Mouse (Mus musculus): ENCODE measurements around the gene Arhgef2. TPM values are rescaled to one million over a fixed set of nuclear protein-coding genes. Genes with fewer than 3 reads are reported as not detected.
"Not testable (repeated sequence)": the region's sequence is repeated elsewhere in the genome, so short reads cannot be mapped to it uniquely, and the experiment has no call there.

The Arhgef2 gene
- 91.6 and 99.4 TPM in 2 replicates for polyA plus RNA-seq (2015; fragmentation: Nextera tagmentation; extraction: Ambion mirVana)

DNA sequence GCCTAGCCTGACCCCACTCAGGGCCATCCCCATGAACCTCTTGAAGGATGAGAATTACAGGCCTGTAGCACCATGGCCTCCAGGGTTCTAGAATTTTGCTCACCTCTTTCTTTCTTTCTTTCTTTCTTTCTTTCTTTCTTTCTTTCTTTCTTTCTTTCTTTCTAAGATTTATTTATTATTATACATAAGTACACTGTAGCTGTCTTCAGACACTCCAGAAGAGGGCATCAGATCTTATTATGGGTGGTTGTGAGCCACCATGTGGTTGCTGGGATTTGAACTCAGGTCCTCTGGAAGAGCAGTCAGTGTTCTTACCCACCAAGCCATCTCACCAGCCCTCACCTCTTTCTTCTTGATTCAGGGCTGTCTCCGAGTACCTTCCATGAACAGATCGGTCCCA is at the start of gene Arhgef2:
TSS of gene Arhgef2 (plus strand) at position 301 of the 400 bp plus-strand sequence.
- 0 out of 2 replicates have a peak within 1 kb of the TSS, but pooled peaks have one; percentile 8 for H3K9ac ChIP-seq
- not testable (repeated sequence) for H3K4me1 ChIP-seq; H3K27me3 ChIP-seq; H3K9me3 ChIP-seq; H3K4me2 ChIP-seq; H3K4me3 ChIP-seq; H3K36me3 ChIP-seq; H3K27ac ChIP-seq; ATAC-seq (ENCODE audit: insufficient number of reproducible peaks, insufficient read depth, low FRiP score, low TSS enrichment, low read depth)
- WGBS = 91% methylated on average over 2 of the region's 2 CpGs

- H3K27me3 ChIP-seq = no peaks in the 10 kb centered on the region
- H3K27ac ChIP-seq = no peak overlapping the region
- no peaks in the 10 kb centered on the region for H3K9me3 ChIP-seq
- no peak overlapping the region for H3K4me3 ChIP-seq
- H3K36me3 ChIP-seq = peaks cover 62% of the 10 kb centered on the region
- H3K9ac ChIP-seq = no peak overlapping the region
- 95% methylated on average over 8 of the region's 8 CpGs for whole genome bisulfite sequencing
- H3K4me1 ChIP-seq = peaks cover 22% of the 10 kb centered on the region
- H3K4me2 ChIP-seq = no peak overlapping the region
- ATAC-seq (ENCODE audit: insufficient number of reproducible peaks, insufficient read depth, low FRiP score, low TSS enrichment, low read depth) = no peak
Observed at GRCm38 (mm10) chr3:88556616-88557015, 49.1 kb upstream of the Arhgef2 start.

GRCm38 (mm10) chr3:88559596-88559995 is 46.2 kb upstream of the Arhgef2 start:
- no peaks in the 10 kb centered on the region for H3K9me3 ChIP-seq
- H3K27ac ChIP-seq = no peak overlapping the region
- H3K4me2 ChIP-seq = no peak overlapping the region
- H3K9ac ChIP-seq = no peak overlapping the region
- H3K36me3 ChIP-seq = peaks cover 92% of the 10 kb centered on the region
- H3K4me1 ChIP-seq = peaks cover 12% of the 10 kb centered on the region
- no peak overlapping the region for H3K4me3 ChIP-seq
- H3K27me3 ChIP-seq = no peaks in the 10 kb centered on the region
- WGBS = 93% methylated on average over 9 of the region's 9 CpGs
- no peak for ATAC-seq (ENCODE audit: insufficient number of reproducible peaks, insufficient read depth, low FRiP score, low TSS enrichment, low read depth)

- no peaks in the 10 kb centered on the region for H3K27me3 ChIP-seq
- ATAC-seq (ENCODE audit: insufficient number of reproducible peaks, insufficient read depth, low FRiP score, low TSS enrichment, low read depth) = no peak
- WGBS = 77% methylated on average over 4 of the region's 4 CpGs
- H3K4me3 ChIP-seq = no peak overlapping the region
- H3K9ac ChIP-seq = no peak overlapping the region
- no peak overlapping the region for H3K4me2 ChIP-seq
- H3K4me1 ChIP-seq = no peaks in the 10 kb centered on the region
- H3K36me3 ChIP-seq = peaks cover 98% of the 10 kb centered on the region
- no peak overlapping the region for H3K27ac ChIP-seq
- H3K9me3 ChIP-seq = no peaks in the 10 kb centered on the region
Observed at GRCm38 (mm10) chr3:88561989-88562388, 43.8 kb upstream of the Arhgef2 start.

GRCm38 (mm10) chr3:88563442-88563841 is 42.3 kb upstream of the Arhgef2 start:
- Histone ChIP-seq H3K9ac (no peak overlapping the region), H3K9me3 (no peaks in the 10 kb centered on the region), H3K4me1 (no peaks in the 10 kb centered on the region), H3K4me2 (no peak overlapping the region), H3K27me3 (no peaks in the 10 kb centered on the region), H3K36me3 (peaks cover 100% of the 10 kb centered on the region), H3K4me3 (no peak overlapping the region), H3K27ac (no peak overlapping the region)
- ATAC-seq (ENCODE audit: insufficient number of reproducible peaks, insufficient read depth, low FRiP score, low TSS enrichment, low read depth) = no peak
- 72% methylated on average over 4 of the region's 4 CpGs for whole genome bisulfite sequencing

GRCm38 (mm10) chr3:88563966-88564365 is 41.8 kb upstream of the Arhgef2 start:
- no peaks in the 10 kb centered on the region for H3K27me3 ChIP-seq
- no peak overlapping the region for H3K27ac ChIP-seq
- H3K4me1 ChIP-seq = no peaks in the 10 kb centered on the region
- no peaks in the 10 kb centered on the region for H3K9me3 ChIP-seq
- H3K4me2 ChIP-seq = no peak overlapping the region
- H3K9ac ChIP-seq = no peak overlapping the region
- WGBS = 88% methylated on average over 7 of the region's 7 CpGs
- H3K4me3 ChIP-seq = no peak overlapping the region
- ATAC-seq (ENCODE audit: insufficient number of reproducible peaks, insufficient read depth, low FRiP score, low TSS enrichment, low read depth) = no peak
- H3K36me3 ChIP-seq = peaks cover 100% of the 10 kb centered on the region

- WGBS = 96% methylated on average over 3 of the region's 3 CpGs
Observed at GRCm38 (mm10) chr3:88566116-88566515, 39.6 kb upstream of the Arhgef2 start.

DNA sequence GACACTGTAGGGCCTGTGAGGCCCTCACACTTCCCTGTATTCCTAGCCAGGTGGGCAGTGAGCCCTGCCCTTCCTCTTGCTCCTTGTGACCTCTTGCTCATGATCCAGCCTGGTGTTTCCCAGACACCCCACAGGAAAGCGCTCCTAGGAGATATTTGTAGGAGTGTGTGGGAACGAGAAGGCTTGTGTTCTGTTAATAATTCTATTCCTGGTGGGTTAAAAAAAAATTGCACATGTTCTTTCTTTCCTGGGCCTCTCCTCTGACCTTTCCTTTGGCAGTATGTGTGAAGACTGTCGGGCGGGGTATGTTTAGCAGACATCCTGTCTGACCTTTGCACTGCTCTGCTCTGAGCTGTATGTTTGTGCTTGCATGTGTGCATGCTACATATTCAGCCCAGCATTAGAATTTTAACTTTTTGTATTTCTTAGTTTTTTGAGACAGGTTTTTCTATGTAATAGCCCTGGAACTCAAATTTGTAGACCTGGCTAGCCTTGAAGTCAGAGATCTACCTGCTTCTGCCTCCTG is 39.2 kb upstream of the Arhgef2 start:
- Histone ChIP-seq H3K36me3 (peaks cover 94% of the 10 kb centered on the region), H3K4me2 (no peak overlapping the region), H3K4me3 (no peak overlapping the region), H3K27ac (no peak overlapping the region), H3K27me3 (no peaks in the 10 kb centered on the region), H3K9ac (no peak overlapping the region), H3K9me3 (no peaks in the 10 kb centered on the region), H3K4me1 (no peaks in the 10 kb centered on the region)
- 77% methylated on average over 4 of the region's 4 CpGs for WGBS
- no peak for ATAC-seq (ENCODE audit: insufficient number of reproducible peaks, insufficient read depth, low FRiP score, low TSS enrichment, low read depth)

More at GRCm38 (mm10) chr3:88566116-88566515, 39.6 kb upstream of the Arhgef2 start:
- no peak overlapping the region for H3K4me2 ChIP-seq
- ATAC-seq (ENCODE audit: insufficient number of reproducible peaks, insufficient read depth, low FRiP score, low TSS enrichment, low read depth) = no peak
- H3K27me3 ChIP-seq = no peaks in the 10 kb centered on the region
- H3K4me1 ChIP-seq = no peaks in the 10 kb centered on the region
- H3K9ac ChIP-seq = peak overlapping the region; percentile 21; the same call in 1 of the 2 replicates
- H3K9me3 ChIP-seq = no peaks in the 10 kb centered on the region
- peaks cover 99% of the 10 kb centered on the region for H3K36me3 ChIP-seq
- no peak overlapping the region for H3K27ac ChIP-seq
- no peak overlapping the region for H3K4me3 ChIP-seq

GRCm38 (mm10) chr3:88567892-88568291 is 37.9 kb upstream of the Arhgef2 start:
- Histone ChIP-seq H3K4me1 (no peaks in the 10 kb centered on the region), H3K9me3 (no peaks in the 10 kb centered on the region), H3K4me3 (no peak overlapping the region), H3K27me3 (no peaks in the 10 kb centered on the region), H3K36me3 (peaks cover 81% of the 10 kb centered on the region), H3K4me2 (no peak overlapping the region), H3K27ac (no peak overlapping the region), H3K9ac (no peak overlapping the region)
- WGBS = 89% methylated on average over 6 of the region's 6 CpGs
- no peak for ATAC-seq (ENCODE audit: insufficient number of reproducible peaks, insufficient read depth, low FRiP score, low TSS enrichment, low read depth)

DNA sequence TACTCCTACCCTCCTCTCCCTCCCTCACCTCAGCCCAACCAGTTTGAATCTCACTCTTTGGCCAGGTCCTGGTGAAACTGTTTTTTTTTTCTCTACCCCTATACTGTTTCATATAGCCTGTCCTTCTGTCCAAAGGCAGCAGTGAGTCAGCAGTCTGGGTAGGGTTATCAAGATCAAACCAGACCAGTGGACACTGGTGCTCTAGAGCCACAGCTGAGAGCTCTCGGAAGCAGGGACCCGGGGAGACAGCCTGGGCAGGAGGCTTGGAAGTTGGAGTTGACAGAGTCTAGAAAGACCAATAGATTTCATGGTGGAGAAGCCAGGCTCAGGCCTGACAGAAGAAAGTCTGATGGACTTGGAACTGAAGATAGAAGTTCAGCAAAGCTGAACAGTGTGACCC is 37.2 kb upstream of the Arhgef2 start:
- H3K36me3 ChIP-seq = peaks cover 74% of the 10 kb centered on the region
- no peaks in the 10 kb centered on the region for H3K9me3 ChIP-seq
- no peak overlapping the region for H3K4me3 ChIP-seq
- WGBS = 99% methylated on average over 2 of the region's 2 CpGs
- no peak overlapping the region for H3K9ac ChIP-seq
- H3K27ac ChIP-seq = no peak overlapping the region
- no peak overlapping the region for H3K4me2 ChIP-seq
- no peaks in the 10 kb centered on the region for H3K27me3 ChIP-seq
- no peak for ATAC-seq (ENCODE audit: insufficient number of reproducible peaks, insufficient read depth, low FRiP score, low TSS enrichment, low read depth)
- H3K4me1 ChIP-seq = no peaks in the 10 kb centered on the region

DNA sequence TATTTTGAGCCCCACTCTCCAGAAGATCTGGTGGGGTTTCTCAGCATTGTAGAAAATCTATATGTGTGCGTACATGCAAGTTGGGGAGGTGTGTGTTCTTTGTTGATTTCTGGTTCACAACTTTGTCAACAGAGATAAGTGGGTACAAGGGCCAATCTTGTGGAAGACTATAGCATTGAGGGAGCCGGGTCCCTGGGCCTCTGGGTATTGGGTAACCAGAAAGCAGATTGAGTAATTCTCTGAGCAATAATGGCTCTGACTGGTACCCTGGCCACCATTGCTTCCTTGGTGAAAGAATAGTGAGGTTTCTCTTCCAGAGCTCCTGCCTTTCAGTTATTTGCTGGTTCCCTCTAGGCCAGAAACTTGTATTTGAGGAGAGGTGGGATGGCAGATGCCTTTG is 36.7 kb upstream of the Arhgef2 start:
- 97% methylated on average over 2 of the region's 2 CpGs for WGBS
- Histone ChIP-seq H3K4me1 (no peaks in the 10 kb centered on the region), H3K9me3 (no peaks in the 10 kb centered on the region), H3K36me3 (peaks cover 69% of the 10 kb centered on the region), H3K27ac (no peak overlapping the region), H3K4me3 (no peak overlapping the region), H3K4me2 (no peak overlapping the region), H3K9ac (no peak overlapping the region), H3K27me3 (no peaks in the 10 kb centered on the region)
- no peak for ATAC-seq (ENCODE audit: insufficient number of reproducible peaks, insufficient read depth, low FRiP score, low TSS enrichment, low read depth)

GRCm38 (mm10) chr3:88569694-88570093 is 36.1 kb upstream of the Arhgef2 start:
- H3K36me3 ChIP-seq = peaks cover 63% of the 10 kb centered on the region
- H3K9ac ChIP-seq = no peak overlapping the region
- no peaks in the 10 kb centered on the region for H3K27me3 ChIP-seq
- no peaks in the 10 kb centered on the region for H3K9me3 ChIP-seq
- 95% methylated on average over 5 of the region's 5 CpGs for WGBS
- no peak for ATAC-seq (ENCODE audit: insufficient number of reproducible peaks, insufficient read depth, low FRiP score, low TSS enrichment, low read depth)
- H3K27ac ChIP-seq = no peak overlapping the region
- no peak overlapping the region for H3K4me3 ChIP-seq
- H3K4me2 ChIP-seq = no peak overlapping the region
- no peaks in the 10 kb centered on the region for H3K4me1 ChIP-seq
